Mouse (Mus musculus) embryonic facial prominence, embryonic 11.5 days (tissue): ENCODE measurements around the gene Edrf1. TPM values are rescaled to one million over a fixed set of nuclear protein-coding genes. Genes with fewer than 3 reads are reported as not detected.
A peak's percentile ranks its signal among the peaks of the same experiment; 100 is the strongest.

ENCODE experiments used
- ATAC-seq: fragments of 200-750 bp; cut with Nextera tagmentation; replicated peaks from 2 replicates; pipeline ENCODE4 v1.8.0; 2017; ENCODE audit warnings: low read depth; ENCODE audit not compliant: insufficient number of reproducible peaks, low FRiP score, low TSS enrichment
- DNase-seq: peaks from one replicate; pipeline ENCODE4 v3.0.0-alpha.2; 2015; ENCODE audit warnings: low spot score
- H3K27ac ChIP-seq: fragments of 300-500 bp; sonication (generic); replicated peaks from 2 replicates; pipeline ENCODE4 v1.5.1; 2014; ENCODE audit warnings: mild to moderate bottlenecking, low read depth, low read length, control low read depth
- H3K27me3 ChIP-seq: fragments of 300-500 bp; sonication (generic); 2 replicates; pipeline ENCODE4 v1.6.1; 2014; ENCODE audit warnings: mild to moderate bottlenecking, low read length, moderate library complexity, mixed read lengths; ENCODE audit not compliant: control insufficient read depth, insufficient read depth
- H3K36me3 ChIP-seq: fragments of 300-500 bp; sonication (generic); replicated peaks from 2 replicates; pipeline ENCODE4 v1.6.1; 2014; ENCODE audit warnings: low read depth, mild to moderate bottlenecking, low read length, moderate library complexity, mixed read lengths; ENCODE audit not compliant: control insufficient read depth, insufficient read depth
- H3K4me1 ChIP-seq: fragments of 300-500 bp; sonication (generic); 2 replicates; pipeline ENCODE4 v1.6.1; 2014; ENCODE audit warnings: low read length, mixed read lengths; ENCODE audit not compliant: control insufficient read depth, insufficient read depth
- H3K4me2 ChIP-seq: fragments of 300-500 bp; sonication (generic); 2 replicates; pipeline ENCODE4 v1.6.1; 2014; ENCODE audit warnings: low read depth, mild to moderate bottlenecking, control low read depth, low read length, moderate library complexity
- H3K4me3 ChIP-seq: fragments of 300-500 bp; sonication (generic); 2 replicates; pipeline ENCODE4 v1.5.1; 2014; ENCODE audit warnings: low read depth, low read length, control low read depth
- H3K9ac ChIP-seq: fragments of 300-500 bp; sonication (generic); replicated peaks from 2 replicates; pipeline ENCODE4 v1.6.1; 2014; ENCODE audit warnings: mild to moderate bottlenecking, control low read depth, low read length
- H3K9me3 ChIP-seq: fragments of 300-500 bp; sonication (generic); replicated peaks from 2 replicates; pipeline ENCODE4 v1.6.1; 2016; ENCODE audit warnings: mild to moderate bottlenecking, low read length, inconsistent platforms, mixed read lengths; ENCODE audit not compliant: control insufficient read depth
- WGBS: fragments of 180-500 bp; shearing (Covaris S2); extraction: QIAGEN DNeasy Blood & Tissue Kit; methylation state at CpG from one replicate; pipeline ENCODE4 v1.1.7; 2014; 5-methylcytosine and 5-hydroxymethylcytosine counted together
- polyA plus RNA-seq: library from polyadenylated mRNA; unstranded; fragments of >200 nt; fragmentation: Nextera tagmentation; extraction: Ambion mirVana; gene quantifications from 2 replicates; pipeline ENCODE4 v1.2.1, GENCODE M21; 2014

Gene Edrf1
- polyA plus RNA-seq, 1 experiment from 2014 or later = 37.2 TPM

- no peaks in the 10 kb centered on the region for H3K36me3 ChIP-seq
- DNase-seq (no peak), ATAC-seq (no peak)
- H3K9me3 ChIP-seq = no peaks in the 10 kb centered on the region
- no peak overlapping the region for H3K4me3 ChIP-seq
- no peak overlapping the region for H3K9ac ChIP-seq
- no peak overlapping the region for H3K4me2 ChIP-seq
- no peaks in the 10 kb centered on the region for H3K4me1 ChIP-seq
- 68% methylated on average over 13 of the region's 13 CpGs for WGBS
- H3K27me3 ChIP-seq = no peaks in the 10 kb centered on the region
- H3K27ac ChIP-seq = no peak overlapping the region
Measured at GRCm38 (mm10) chr7:133607883-133608575, 29.3 kb upstream of the Edrf1 start.

GRCm38 (mm10) chr7:133608631-133609340, 28.6 kb upstream of the Edrf1 start:
- no peak overlapping the region for H3K4me2 ChIP-seq
- ATAC-seq = no peak
- WGBS = 72% methylated on average over 13 of the region's 13 CpGs

DNA sequence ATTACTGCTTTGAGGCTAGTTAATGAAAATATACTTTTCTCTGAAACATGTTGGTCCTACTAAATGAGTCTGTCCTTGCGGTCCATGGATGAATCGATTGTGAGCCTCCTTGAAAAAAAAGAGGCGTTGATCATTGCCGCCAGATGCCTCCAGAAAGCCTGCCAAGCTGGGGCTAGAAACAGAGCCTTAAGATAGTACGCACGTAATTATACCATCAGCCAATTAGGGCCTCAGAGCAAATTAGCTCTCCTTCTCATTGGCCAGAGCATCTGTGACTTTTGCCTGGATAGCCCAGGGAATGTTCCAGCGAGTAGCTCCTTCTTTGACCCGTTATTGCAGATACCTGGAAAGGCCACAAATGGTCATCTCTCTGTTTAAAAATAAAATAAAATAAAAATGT, 27.8 kb upstream of the Edrf1 start:
- H3K4me3 ChIP-seq = no peak overlapping the region
- no peak for DNase-seq
- ATAC-seq = no peak
- H3K4me1 ChIP-seq = no peaks in the 10 kb centered on the region
- 70% methylated on average over 8 of the region's 8 CpGs for WGBS
- no peaks in the 10 kb centered on the region for H3K27me3 ChIP-seq
- H3K9ac ChIP-seq = no peak overlapping the region
- no peak overlapping the region for H3K4me2 ChIP-seq
- H3K36me3 ChIP-seq = no peaks in the 10 kb centered on the region
- no peaks in the 10 kb centered on the region for H3K9me3 ChIP-seq
- no peak overlapping the region for H3K27ac ChIP-seq

More at GRCm38 (mm10) chr7:133608631-133609340, 28.6 kb upstream of the Edrf1 start:
- H3K9ac ChIP-seq = no peak overlapping the region
- no peaks in the 10 kb centered on the region for H3K27me3 ChIP-seq
- H3K36me3 ChIP-seq = no peaks in the 10 kb centered on the region
- H3K9me3 ChIP-seq = no peaks in the 10 kb centered on the region
- no peak overlapping the region for H3K4me3 ChIP-seq
- no peaks in the 10 kb centered on the region for H3K4me1 ChIP-seq
- no peak for DNase-seq
- H3K27ac ChIP-seq = no peak overlapping the region

- no peaks in the 10 kb centered on the region for H3K36me3 ChIP-seq
- no peak for ATAC-seq
- no peak overlapping the region for H3K4me3 ChIP-seq
- H3K9ac ChIP-seq = no peak overlapping the region
- DNase-seq = no peak
- no peaks in the 10 kb centered on the region for H3K27me3 ChIP-seq
- H3K4me2 ChIP-seq = no peak overlapping the region
- no peaks in the 10 kb centered on the region for H3K4me1 ChIP-seq
- H3K9me3 ChIP-seq = no peaks in the 10 kb centered on the region
- H3K27ac ChIP-seq = no peak overlapping the region
- 80% methylated on average over 2 of the region's 2 CpGs for WGBS
Measured at GRCm38 (mm10) chr7:133612981-133613380, 24.4 kb upstream of the Edrf1 start.

GRCm38 (mm10) chr7:133620721-133621120, 16.6 kb upstream of the Edrf1 start:
- Histone ChIP-seq H3K4me3 (no peak overlapping the region), H3K9me3 (no peaks in the 10 kb centered on the region), H3K4me1 (no peaks in the 10 kb centered on the region), H3K36me3 (no peaks in the 10 kb centered on the region), H3K4me2 (no peak overlapping the region), H3K9ac (no peak overlapping the region), H3K27me3 (no peaks in the 10 kb centered on the region), H3K27ac (no peak overlapping the region)
- WGBS = 51% methylated on average over 11 of the region's 11 CpGs
- peak; percentile 67 for DNase-seq
- no peak for ATAC-seq

- ATAC-seq (no peak), DNase-seq (no peak)
- H3K4me2 ChIP-seq = no peak overlapping the region
- no peak overlapping the region for H3K4me3 ChIP-seq
- H3K9me3 ChIP-seq = no peaks in the 10 kb centered on the region
- H3K36me3 ChIP-seq = no peaks in the 10 kb centered on the region
- H3K4me1 ChIP-seq = no peaks in the 10 kb centered on the region
- H3K27ac ChIP-seq = no peak overlapping the region
- H3K27me3 ChIP-seq = no peaks in the 10 kb centered on the region
- H3K9ac ChIP-seq = no peak overlapping the region
- WGBS = 83% methylated on average over 5 of the region's 5 CpGs
Measured at GRCm38 (mm10) chr7:133623226-133623625, 14.1 kb upstream of the Edrf1 start.

DNA sequence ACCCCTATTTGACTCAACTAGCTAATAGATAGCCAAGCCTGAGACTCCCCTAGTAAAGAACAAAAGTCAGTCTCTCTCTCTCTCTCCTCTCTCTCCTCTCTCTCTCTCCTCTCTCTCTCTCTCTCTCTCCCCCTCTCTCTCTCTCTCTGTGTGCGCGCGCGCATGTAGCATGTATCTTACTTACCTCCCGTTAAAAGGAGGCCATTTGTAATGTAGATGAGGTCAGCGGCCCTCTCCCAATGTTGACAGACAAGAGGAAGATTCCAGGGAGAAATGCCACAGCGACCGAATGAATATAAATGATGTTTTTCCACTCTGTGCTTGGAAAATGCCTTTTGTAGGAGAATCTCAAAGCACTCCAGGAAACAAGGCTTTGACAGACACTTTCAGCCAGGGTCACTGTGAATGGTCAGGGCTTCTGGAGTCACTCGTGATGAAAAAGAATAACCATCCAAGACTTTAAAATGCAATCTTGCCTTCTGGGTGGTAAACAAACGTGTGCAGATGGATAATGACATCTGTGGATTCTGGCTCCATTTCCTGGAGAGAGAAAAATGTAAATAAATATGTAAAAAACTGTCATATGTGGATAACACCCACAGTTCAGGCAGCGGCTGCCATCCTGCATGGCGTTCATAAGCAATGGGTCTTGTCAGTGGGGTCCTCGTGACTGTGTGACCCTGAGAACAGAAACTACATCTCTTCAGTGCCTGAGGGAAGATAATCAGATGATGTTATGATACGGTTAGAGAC, 10.0 kb upstream of the Edrf1 start:
- Histone ChIP-seq H3K4me3 (no peak overlapping the region), H3K27ac (no peak overlapping the region), H3K4me2 (no peak overlapping the region), H3K36me3 (no peaks in the 10 kb centered on the region), H3K4me1 (no peaks in the 10 kb centered on the region), H3K9me3 (no peaks in the 10 kb centered on the region), H3K27me3 (no peaks in the 10 kb centered on the region), H3K9ac (no peak overlapping the region)
- DNase-seq (no peak), ATAC-seq (no peak)
- WGBS = 55% methylated on average over 14 of the region's 14 CpGs

GRCm38 (mm10) chr7:133630821-133631220, 6.5 kb upstream of the Edrf1 start:
- ATAC-seq (no peak), DNase-seq (no peak)
- Histone ChIP-seq H3K36me3 (no peaks in the 10 kb centered on the region), H3K27me3 (no peaks in the 10 kb centered on the region), H3K27ac (no peak overlapping the region), H3K9me3 (no peaks in the 10 kb centered on the region), H3K4me2 (no peak overlapping the region), H3K9ac (no peak overlapping the region), H3K4me3 (no peak overlapping the region), H3K4me1 (no peaks in the 10 kb centered on the region)
- 77% methylated on average over 5 of the region's 5 CpGs for WGBS
